Mouse (Mus musculus) brain, embryonic 14.5 days (tissue): ENCODE results near the gene Clptm1. TPM values are rescaled to one million over a fixed set of nuclear protein-coding genes. Genes with fewer than 3 reads are reported as not detected.

Experiments
- DNase-seq: peaks from one replicate; pipeline ENCODE4 v3.0.0-alpha.2; 2011; ENCODE audit warnings: low read depth
- CTCF ChIP-seq: fragments of 200-500 bp; IDR thresholded peaks from 2 replicates; pipeline ENCODE4 v1.5.1; 2012; ENCODE audit warnings: inconsistent platforms, mild to moderate bottlenecking, moderate library complexity, borderline replicate concordance; ENCODE audit not compliant: insufficient read depth, insufficient read length; ENCODE audit errors: extremely low read depth
- POLR2A ChIP-seq: fragments of 200-500 bp; IDR thresholded peaks from 2 replicates; pipeline ENCODE4 v1.6.1; 2012; ENCODE audit warnings: mild to moderate bottlenecking, inconsistent platforms, borderline replicate concordance; ENCODE audit not compliant: poor library complexity, insufficient read depth, insufficient read length, severe bottlenecking; ENCODE audit errors: extremely low read depth
- polyA plus RNA-seq: library from polyadenylated mRNA; depleted of rRNA; stranded (reverse); fragments of >200 nt; gene quantifications from 2 replicates; pipeline ENCODE4 v1.2.3, GENCODE M21; 2012; rRNA removed

Clptm1 gene
- polyA plus RNA-seq, result 89.4 and 114 TPM in 2 replicates

DNA sequence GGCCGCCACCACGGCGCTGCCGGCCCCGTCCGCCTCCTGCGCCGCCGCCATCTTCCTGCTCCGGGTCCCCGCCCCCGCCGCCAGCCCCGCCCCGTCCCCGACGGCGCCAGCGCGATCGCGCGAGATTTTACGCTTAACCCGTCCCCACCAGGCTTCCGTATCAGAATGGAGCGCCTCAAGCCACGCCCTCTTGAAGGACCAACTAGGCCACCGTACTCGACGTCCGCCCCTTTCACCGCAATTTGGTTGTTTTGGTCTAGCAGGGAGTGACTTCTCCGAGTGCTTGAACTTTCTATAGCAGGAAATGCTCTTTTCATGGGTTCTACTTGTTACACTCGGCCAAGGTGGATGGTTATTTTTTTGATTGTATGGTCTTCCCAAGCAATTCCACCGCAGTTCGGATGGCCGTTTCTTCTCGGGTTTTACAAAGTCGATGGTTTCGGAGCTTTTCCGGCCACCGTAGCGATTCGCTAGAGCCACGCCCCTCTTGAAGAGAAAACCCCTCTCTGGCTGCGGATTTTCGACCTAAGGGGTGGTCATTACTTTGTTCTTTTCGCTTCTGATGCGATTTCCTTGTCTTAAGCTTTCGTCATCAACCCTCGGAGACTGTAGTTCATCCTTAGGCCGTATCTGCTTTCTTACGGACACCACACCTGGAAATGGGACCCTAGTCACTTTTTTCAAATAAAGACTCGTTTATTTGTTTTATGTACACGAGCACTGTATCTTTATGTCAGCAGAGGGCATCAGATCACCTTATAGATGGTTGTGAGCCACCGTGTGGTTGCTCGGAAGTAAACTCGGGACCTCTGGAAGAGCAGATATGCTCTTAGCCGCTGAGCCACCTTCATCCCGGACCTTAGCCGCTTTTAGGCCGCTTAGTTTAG, at the start of gene Clptm1:
Clptm1 (minus strand) TSS at position 79 of the 887 bp plus-strand sequence.
- TF ChIP-seq POLR2A (peak; percentile 85), CTCF (peak; percentile 35; the same call in 1 of the 2 replicates)

DNA sequence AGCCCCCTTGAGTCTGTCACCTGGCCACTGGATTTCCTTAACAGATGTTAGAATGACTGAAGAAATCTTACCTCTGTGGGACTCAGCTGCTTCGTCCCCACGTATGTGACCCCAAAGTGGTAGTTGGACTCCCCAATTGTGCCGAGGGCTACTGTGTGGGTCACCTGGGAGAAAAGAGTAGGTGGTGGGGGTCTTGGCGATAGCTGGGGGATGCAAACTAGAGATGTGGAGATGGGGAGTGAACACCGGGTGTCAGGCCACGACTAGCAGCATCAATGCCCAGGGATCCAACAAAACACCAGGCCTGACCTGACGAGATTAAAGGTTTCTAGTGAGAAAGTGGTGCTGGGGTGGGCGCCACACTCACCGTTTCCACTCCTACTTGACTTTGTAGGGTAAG, 48.8 kb upstream of the Clptm1 start:
- TF ChIP-seq POLR2A (no peak), CTCF (no peak)
- no peak for DNase-seq

More for the DNA sequence above, at the start of gene Clptm1:
- peak; percentile 99 for DNase-seq

DNA sequence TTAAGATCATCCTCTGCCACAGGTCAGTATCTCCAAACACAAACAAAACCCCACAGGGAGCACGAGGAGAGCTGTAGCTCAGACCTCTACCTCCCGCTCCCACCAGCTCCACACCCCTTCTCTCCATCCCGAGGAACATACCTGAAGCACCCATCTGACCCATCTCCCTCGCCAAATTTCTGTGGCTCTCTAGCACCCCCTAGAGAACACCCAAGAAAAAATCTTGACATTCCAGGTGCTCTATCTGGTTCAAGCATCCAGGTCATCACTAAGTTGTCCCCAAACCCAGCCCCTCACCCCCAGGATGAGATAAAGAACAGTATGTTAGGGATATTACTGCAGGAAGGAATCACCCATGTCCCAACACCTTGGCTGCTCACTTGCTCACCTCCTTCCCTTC, 48.4 kb upstream of the Clptm1 start:
- TF ChIP-seq POLR2A (no peak), CTCF (peak; percentile 34; the same call in 1 of the 2 replicates)
- DNase-seq, result peak; percentile 5

DNA sequence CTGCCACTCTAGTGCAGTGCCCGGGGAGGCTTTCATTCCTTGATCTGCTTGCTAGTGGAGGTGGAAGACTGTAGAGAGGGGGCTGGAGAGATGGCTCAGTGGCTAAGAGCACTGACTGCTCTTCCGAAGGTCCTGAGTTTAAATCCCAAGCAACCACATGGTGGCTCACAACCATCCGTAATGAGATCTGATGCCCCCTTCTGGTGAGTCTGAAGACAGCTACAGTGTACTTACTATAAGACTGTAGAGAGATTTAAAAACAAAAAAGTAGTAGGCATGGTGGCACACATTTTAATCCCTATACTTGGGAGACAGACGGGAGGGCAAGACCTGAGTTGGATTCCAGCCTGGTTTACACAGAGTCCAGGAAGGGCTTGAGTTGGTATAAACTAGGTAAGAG, 47.6 kb upstream of the Clptm1 start:
- DNase-seq, result peak; percentile 17
- TF ChIP-seq POLR2A (no peak), CTCF (peak; percentile 22; the same call in 1 of the 2 replicates)

DNA sequence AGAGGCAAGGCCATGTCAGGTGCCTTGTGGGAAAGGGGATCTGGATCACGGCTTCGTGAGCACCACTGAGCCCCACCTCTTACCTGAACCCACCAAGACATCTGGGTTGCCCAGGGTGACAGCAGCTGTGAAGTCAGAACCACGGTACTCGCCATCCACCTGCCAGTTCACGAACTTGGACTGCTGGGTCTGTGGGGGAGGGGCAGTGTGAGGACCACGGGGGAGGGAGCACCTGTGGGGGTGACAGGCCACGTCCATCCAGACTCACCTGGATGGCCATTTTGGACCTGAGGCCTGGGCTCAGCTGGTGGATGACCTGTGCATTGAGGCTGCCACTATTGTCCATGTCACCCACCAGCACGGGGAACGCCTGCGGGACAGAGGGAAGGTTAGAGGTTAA, 45.8 kb upstream of the Clptm1 start:
- TF ChIP-seq POLR2A (no peak), CTCF (no peak)

DNA sequence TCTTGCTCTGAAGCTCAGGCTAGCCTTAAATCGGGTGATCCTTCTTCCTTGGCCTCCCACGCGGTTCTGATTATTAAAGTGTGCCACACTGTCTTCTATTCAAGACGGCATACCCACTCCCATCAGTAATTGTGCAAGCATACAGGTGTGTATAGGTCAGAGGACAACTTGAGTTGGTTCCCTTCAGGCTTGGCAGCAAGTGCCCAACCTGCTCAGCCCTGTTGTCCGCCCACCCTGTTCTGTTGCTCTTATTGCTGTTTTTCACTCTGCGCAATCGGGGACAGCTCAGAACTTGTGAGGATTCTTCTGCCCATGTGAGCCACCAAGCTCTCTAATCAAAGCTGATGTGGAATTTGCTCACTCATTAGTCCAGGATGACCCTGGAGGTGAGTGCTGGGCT, 40.4 kb upstream of the Clptm1 start:
- no peak for DNase-seq
- TF ChIP-seq CTCF (no peak), POLR2A (no peak)

More for the DNA sequence above, 45.8 kb upstream of the Clptm1 start:
- no peak for DNase-seq

DNA sequence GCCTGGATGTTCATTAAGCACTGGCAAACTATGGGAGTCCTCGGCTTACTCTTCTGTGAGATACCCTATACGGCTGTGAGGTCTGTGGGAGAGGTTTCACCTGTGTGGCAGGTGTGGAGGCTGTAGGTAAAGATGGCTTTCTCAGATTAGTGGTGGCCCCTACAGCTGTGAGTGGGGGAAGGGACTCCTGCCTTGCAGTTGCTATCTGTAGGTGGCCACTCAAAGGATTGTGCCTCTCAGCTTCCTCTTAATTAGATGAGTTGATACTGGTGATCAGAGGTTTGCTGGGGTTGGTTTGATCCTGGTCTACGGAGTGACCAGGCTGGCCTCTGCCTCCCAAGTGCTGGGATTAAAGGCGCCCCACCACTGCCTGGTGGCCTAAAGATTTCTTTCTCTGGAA, 39.6 kb upstream of the Clptm1 start:
- TF ChIP-seq POLR2A, result no peak
- no peak for TF ChIP-seq CTCF
- DNase-seq, result no peak

DNA sequence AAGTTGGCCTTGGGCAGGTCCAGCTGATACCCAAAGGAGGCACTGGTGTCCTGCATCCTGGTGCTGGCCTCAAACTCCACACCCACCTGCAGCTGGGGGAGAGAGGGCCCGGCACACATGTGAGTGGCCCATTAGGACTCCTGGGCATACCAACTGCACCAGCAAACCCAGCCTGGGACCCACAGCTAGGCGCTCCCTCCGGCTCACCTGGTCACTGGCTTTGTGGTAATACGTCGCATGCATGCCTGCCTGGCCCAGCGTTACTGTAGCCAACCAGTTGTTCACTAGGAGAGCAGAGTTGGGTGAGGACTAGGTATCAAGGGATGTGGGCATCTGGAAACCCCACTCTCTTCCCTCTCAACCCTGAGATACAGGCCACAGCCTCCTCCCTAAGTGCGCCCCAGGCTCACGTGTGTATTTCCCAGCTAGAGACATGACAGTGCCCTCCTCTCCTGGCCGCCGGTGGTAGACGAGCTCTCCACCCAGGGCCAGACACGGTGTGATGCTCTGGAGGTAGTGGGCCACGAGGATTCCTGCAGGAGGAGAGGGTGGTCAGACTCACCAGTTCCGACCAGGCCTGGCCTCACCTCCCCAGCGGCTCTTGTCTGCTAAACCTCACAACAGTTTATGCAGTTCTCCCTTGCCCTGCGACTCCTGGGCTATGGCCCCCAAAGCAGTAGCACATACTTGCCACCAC, 38.2 kb upstream of the Clptm1 start:
- DNase-seq, result no peak
- TF ChIP-seq CTCF, result no peak
- no peak for TF ChIP-seq POLR2A

DNA sequence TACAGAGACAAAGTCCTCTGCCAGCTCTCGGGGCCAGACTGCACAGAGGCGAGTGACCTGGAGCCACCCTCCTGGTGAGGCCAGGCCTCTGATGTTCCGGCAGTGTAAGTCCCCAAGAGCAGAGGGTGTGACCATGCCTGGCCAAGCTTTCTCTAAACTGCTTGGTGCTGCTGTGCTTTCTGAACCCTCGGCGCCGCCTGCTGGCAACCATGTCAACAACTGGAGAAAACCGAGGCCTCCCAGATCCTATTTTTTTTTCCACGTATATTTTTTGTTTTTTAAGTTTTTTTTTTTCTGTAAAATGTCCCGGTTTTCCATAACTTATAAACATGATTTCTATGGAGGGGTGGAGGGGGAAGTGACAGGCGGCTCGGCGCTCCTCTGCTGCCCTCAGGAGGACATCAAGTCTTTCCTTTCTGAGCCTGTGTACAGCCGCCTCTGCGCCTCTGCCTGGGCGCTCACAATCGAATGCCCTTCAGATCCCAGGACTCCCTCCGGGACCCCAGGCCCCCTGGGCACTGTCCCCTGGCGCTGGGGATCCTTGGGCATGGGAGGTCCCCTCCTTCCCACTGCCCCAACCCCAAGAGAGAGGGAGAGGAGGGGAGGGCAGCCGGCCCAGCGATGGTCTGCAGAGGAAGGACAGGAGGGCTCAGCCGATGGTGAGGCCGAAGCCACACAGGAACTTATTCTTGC, 36.4 kb upstream of the Clptm1 start:
- DNase-seq, result peak; percentile 70
- TF ChIP-seq CTCF, result peak; percentile 73
- no peak for TF ChIP-seq POLR2A

DNA sequence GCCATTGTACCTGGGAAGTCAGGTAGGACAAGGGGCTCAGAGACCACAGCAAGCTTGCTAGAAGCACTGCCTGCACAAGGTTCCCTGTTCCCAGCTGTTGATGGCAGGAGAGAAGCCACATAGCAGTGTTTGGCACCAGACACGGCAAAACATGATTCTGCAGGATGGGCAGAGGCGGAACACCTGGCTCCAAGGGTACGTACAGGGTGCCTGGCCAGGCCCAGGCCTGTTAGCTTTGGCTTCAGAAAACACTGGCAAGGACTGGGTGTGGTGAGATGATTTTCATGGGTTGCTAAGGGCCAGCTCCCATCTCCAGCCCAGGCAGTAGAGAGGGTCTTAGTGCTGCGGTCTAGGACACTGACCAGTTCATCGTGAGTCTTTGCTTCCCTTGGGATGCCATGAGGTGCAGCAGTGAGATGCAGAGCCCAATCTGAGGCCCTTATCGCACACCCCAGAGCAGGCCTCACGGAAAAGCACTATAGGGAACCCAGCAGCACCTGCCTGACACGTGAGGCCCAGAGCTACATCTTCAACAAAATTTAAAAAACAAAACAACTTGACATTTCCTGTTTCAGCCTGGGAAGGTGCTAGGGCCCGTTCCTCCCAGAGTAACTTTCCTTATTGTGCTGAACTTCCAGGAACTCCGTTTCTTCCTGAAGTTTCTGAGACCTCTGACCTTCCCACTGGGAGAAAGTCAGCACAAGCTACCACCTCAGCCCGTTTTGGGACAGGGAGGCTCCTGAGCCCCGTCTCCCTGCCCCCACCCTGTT, 35.7 kb upstream of the Clptm1 start:
- no peak for DNase-seq
- no peak for TF ChIP-seq POLR2A
- TF ChIP-seq CTCF, result no peak

DNA sequence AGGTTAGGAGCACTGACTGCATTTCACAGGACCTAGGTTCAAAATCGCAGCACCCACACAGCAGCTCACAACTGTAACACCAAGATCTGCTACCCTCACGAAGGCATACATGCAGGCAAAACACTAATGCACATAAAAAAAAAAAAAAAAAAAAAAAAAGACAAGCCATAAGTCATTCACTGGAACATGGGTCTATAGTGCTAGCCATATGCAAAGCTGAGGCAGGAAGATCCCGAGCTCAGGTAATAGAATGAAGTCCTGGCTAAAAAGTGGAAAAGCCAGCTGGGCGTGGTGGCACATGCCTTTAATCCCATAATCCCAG, 35.0 kb upstream of the Clptm1 start:
- TF ChIP-seq CTCF (no peak), POLR2A (no peak)
- DNase-seq, result no peak
